Mouse (Mus musculus): ENCODE measurements at regions not wholly inside any gene's neighbourhood (a gene's known extent, or its start where the extent isn't known, plus 50 kb on each side); places are given as distances from the start of the nearest gene placed in this dataset.

GRCm38 (mm10) chr13:84066960-84067665, 155.0 kb upstream of the Tmem161b start:
- TF ChIP-seq MEF2A (IDR thresholded peaks at IDR 0.05; ENCODE audit: extremely low read depth, insufficient replicate concordance, low read depth, low read length, poor library complexity, severe bottlenecking): no peak
- TF ChIP-seq MYC (IDR thresholded peaks at IDR 0.05; ENCODE audit: low read depth, low read length): no peak
- no peak for TF ChIP-seq TCF12 (IDR thresholded peaks at IDR 0.05; ENCODE audit: low read depth, low read length)
- no peak for TF ChIP-seq MYB (IDR thresholded peaks at IDR 0.05; ENCODE audit: low read depth, low read length)
- TF ChIP-seq MAFK (IDR thresholded peaks at IDR 0.05; ENCODE audit: borderline replicate concordance, low read depth, low read length): no peak
- no peak for TF ChIP-seq SIN3A (IDR thresholded peaks at IDR 0.05; ENCODE audit: low read length)
- TF ChIP-seq MAZ (IDR thresholded peaks at IDR 0.05; ENCODE audit: low read depth, low read length): no peak
- TF ChIP-seq SMC3 (IDR thresholded peaks at IDR 0.05; ENCODE audit: low read depth, low read length): no peak

DNA sequence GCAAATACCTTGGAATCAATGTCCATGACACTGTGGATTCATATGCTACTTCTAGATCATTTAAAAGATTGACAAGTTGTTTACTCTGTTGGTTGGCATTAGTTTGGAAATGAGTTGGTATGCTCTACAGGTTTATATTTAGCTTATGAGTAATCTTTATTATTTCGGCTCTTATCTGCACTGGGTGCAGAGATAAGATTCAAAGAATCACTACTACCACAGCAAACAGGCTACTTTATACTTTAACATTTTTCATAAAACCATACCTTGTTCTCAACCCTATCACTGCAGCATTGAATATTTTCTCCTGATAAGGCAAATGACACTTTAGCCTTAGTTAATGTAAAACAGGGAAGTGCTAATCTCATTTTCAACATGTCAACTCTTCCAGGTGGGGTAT, 153.7 kb upstream of the Tmem161b start:
- H3K36me3 ChIP-seq (ENCODE audit: control insufficient read depth in 1 of 2, insufficient read depth in 2 of 2, low read length in 2 of 2): no peaks in the 10 kb centered on the region
- H3K4me1 ChIP-seq (ENCODE audit: control insufficient read depth in 1 of 2, insufficient read depth in 2 of 2, low read length in 2 of 2): no peaks in the 10 kb centered on the region
- no peak overlapping the region for H3K4me3 ChIP-seq (ENCODE audit: control insufficient read depth in 1 of 2, insufficient read depth in 1 of 2, low read depth in 2 of 2, low read length in 2 of 2)
- no peaks in the 10 kb centered on the region for H3K79me2 ChIP-seq (ENCODE audit: control insufficient read depth, insufficient read depth, low read length, poor library complexity)
- no peaks in the 10 kb centered on the region for H3K9me3 ChIP-seq (replicated peaks; ENCODE audit: insufficient read depth, low read length)
- no peak overlapping the region for H3K27ac ChIP-seq (ENCODE audit: control insufficient read depth, low read depth, low read length)
- TF ChIP-seq RCOR1 (IDR thresholded peaks at IDR 0.05; ENCODE audit: low read depth, low read length) (no peak), GABPA (IDR thresholded peaks at IDR 0.05; ENCODE audit: low read depth, low read length) (no peak), MAFK (IDR thresholded peaks at IDR 0.05; ENCODE audit: borderline replicate concordance, low read depth, low read length) (no peak), TBP (IDR thresholded peaks at IDR 0.05; ENCODE audit: low read depth, low read length) (no peak), JUND (IDR thresholded peaks at IDR 0.05; ENCODE audit: low read depth, low read length) (no peak), BHLHE40 (IDR thresholded peaks at IDR 0.05; ENCODE audit: borderline replicate concordance, low read depth, low read length) (no peak), UBTF (IDR thresholded peaks at IDR 0.05; ENCODE audit: borderline replicate concordance, insufficient read depth, low read depth, low read length) (no peak), USF1 (IDR thresholded peaks at IDR 0.05; ENCODE audit: low read depth, low read length) (no peak), TAL1 (IDR thresholded peaks at IDR 0.05; ENCODE audit: low read length) (no peak), MAZ (IDR thresholded peaks at IDR 0.05; ENCODE audit: low read depth, low read length) (no peak)
- no peak overlapping the region for H3K9ac ChIP-seq (ENCODE audit: control insufficient read depth, low read depth, low read length, poor library complexity, severe bottlenecking)
- DNase-seq (ENCODE audit: low read depth, low spot score): no peak
- no peaks in the 10 kb centered on the region for H3K27me3 ChIP-seq (ENCODE audit: control insufficient read depth in 1 of 2, insufficient read depth in 2 of 2, low read length in 2 of 2)

More at GRCm38 (mm10) chr13:84066960-84067665, 155.0 kb upstream of the Tmem161b start:
- no peak for DNase-seq (ENCODE audit: low read depth, low spot score)
- Histone ChIP-seq H3K27ac (ENCODE audit: control insufficient read depth, low read depth, low read length) (no peak overlapping the region), H3K9me3 (replicated peaks; ENCODE audit: insufficient read depth, low read length) (no peaks in the 10 kb centered on the region), H3K36me3 (ENCODE audit: control insufficient read depth in 1 of 2, insufficient read depth in 2 of 2, low read length in 2 of 2) (no peaks in the 10 kb centered on the region), H3K27me3 (ENCODE audit: control insufficient read depth in 1 of 2, insufficient read depth in 2 of 2, low read length in 2 of 2) (no peaks in the 10 kb centered on the region), H3K79me2 (ENCODE audit: control insufficient read depth, insufficient read depth, low read length, poor library complexity) (no peaks in the 10 kb centered on the region), H3K9ac (ENCODE audit: control insufficient read depth, low read depth, low read length, poor library complexity, severe bottlenecking) (no peak overlapping the region), H3K4me3 (ENCODE audit: control insufficient read depth in 1 of 2, insufficient read depth in 1 of 2, low read depth in 2 of 2, low read length in 2 of 2) (no peak overlapping the region), H3K4me1 (ENCODE audit: control insufficient read depth in 1 of 2, insufficient read depth in 2 of 2, low read length in 2 of 2) (no peaks in the 10 kb centered on the region)
